Mouse (Mus musculus) left cerebral cortex, postnatal 36 days (tissue): Measurements from ENCODE around the gene Cntnap5a. TPM values are rescaled to one million over a fixed set of nuclear protein-coding genes. Genes with fewer than 3 reads are reported as not detected.
"Not testable (repeated sequence)": the region's sequence is repeated elsewhere in the genome, so short reads cannot be mapped to it uniquely, and the experiment has no call there.

Experiments used
- DNase-seq, 2 experiments: peaks; one replicate each; pipeline ENCODE4 v3.0.0; 2021 to 2022; ENCODE audit warnings: low spot score in 2 of 2, mixed read lengths in 1 of 2
- intact Hi-C: fragments of 180-260 bp; cut with DNase I; formaldehyde crosslinking; loops from one replicate; pipeline ENCODE4 v1.15.1; 2025
- total RNA-seq, 2 experiments: library from RNA; stranded (reverse); gene quantifications; 2 replicates each; pipeline ENCODE4 v1.2.3; 2021

Gene Cntnap5a
- total RNA-seq, 2 experiments from 2014 or later: 25.8 to 35.4 TPM

DNA sequence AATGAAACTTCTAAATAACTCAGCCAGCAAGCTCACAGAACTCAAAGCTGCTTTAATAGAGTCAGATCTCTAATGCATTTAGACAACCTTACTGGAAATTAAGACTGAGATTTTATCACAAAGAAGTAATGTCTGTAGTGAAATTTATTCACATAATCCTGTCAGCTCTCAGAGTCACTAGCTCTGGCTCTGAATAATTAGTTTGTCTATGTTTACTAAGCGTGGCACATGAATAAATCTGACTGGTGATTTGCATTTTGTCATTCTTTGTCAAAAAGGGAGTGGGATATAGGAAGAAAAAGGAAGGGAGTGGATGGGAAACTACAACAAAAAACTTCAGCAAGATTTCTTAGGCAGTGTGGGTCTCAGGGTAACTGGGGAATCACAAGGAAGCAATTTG, 351.3 kb downstream of the Cntnap5a start:
- no peak for DNase-seq
- intact Hi-C loops: no loop called here

DNA sequence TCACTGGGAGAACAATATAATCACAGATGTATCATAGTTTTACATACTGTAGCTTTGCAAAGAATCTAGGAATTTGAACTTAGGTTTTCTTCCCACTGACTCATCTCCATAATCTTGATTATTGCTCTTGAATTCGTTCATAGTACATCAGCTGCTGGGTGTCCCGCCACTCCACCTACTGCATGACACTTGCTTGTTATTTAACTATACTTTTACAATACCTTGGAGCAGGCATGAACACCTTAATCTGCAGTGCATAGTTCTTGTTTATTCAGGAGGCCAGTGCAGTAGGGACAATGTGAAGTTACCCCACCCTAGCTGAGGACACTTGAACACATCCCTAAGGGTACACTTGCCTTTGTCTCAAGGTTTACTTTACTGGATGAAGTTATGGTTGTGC, 352.3 kb downstream of the Cntnap5a start:
- intact Hi-C loops: no loop called here
- DNase-seq: no peak

DNA sequence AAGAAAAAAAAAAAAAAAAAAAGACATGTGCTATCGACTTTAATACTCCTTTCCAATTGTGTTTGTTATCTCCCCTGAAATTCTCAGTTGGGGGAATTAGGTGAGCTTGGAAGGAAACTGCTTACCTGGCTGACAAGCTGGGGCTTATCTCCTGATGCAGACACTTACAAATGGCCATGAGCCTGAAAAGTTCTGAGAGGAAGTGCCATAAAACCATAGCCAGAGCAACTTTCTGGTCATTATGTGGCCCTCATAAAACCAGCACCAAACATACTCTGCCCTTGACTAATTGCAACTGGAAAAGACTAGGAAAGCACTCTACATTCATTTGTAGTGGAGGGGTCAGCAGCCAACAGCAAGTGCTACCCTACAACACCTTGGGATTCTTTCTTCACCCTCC, 359.5 kb downstream of the Cntnap5a start:
- DNase-seq: no peak
- intact Hi-C loops: no loop called here

DNA sequence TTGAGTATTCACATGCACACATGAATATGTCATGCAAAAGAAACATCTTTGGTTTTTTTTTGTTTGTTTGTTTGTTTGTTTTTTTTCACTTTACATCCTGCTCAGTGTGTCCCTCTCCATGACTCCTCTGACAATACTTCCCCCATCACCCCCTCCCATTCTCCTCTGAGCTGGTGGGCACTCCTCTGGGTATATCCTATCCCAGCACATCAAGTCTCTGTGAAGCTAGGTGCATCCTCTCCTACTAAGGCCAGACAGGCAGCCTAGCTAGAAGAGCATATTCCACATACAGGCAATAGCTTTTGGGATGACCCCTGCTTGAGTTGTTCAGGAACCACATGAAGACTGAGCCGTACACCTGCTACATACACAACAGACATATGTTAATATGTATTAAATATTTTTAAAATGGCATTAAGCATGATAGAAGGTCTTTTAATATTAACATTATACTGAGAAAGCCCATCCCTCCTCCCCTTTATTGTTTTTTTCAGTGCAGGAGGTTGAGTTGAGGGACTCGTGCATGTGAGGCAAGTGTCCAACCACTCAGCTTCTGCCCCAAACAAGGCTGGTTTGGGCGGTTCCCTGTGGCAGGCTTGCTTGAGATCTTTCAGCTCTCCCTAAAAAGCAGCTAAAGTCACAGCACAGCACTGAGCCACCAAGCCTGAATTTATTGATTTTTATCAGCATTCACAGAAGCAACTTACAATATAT, 422.6 kb downstream of the Cntnap5a start:
- intact Hi-C loops: no loop called here
- DNase-seq: no peak

DNA sequence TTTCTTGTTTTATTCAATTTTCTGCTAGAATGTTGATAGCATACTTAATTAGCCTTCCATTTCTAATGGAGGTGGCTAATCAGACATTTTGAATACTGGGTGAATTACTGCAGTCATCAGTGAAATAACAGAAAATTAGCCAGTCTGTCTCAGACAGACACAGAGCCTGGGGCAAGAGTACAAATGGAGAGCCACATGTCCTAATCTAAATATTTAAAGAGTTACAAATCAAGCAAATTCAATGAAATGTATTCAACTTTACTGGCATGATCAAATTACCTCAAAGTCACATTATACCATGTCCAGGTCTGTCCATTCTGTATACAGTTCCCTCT, 423.1 kb downstream of the Cntnap5a start:
- no peak for DNase-seq
- intact Hi-C loops: no loop called here

DNA sequence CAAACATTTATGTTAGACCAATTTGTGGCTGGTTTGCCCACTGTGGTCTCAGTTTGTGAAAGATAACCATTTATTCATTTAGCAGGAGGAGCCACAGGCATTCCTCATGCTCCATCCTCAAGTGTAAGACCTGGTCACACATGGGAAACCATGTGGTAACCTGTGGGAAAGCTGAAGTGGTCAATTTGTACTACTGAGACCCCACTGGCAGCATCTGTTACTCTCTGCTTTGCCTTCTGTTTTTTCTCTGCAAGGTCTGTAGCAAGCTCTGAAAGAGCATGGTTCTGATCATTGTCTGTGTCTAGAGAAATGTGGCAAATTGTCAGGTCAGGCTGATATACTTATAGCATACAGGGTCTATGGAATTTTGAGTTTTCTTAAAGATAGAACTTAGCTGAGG, 423.8 kb downstream of the Cntnap5a start:
- DNase-seq: no peak

DNA sequence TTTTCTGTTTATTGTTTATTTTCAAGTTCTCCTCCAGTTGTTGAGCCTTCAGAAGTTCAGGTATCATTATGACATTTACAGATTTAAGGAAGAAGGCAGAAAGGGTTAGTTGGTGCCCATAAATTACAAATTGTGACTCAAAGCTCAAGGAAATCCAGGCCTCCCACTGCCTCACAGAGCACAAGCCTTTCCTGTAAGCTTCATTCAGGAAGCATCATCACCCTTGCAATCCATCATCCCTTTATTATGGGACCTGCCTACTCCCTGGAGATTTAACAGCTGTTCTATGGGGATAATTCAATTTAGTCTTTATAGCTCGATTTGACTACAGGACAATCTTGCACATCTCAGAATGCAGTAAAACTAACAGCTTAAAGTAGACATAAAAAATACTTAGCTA, 441.2 kb downstream of the Cntnap5a start:
- intact Hi-C loops: no loop called here

More for the DNA sequence above, 423.8 kb downstream of the Cntnap5a start:
- intact Hi-C loops: no loop called here

DNA sequence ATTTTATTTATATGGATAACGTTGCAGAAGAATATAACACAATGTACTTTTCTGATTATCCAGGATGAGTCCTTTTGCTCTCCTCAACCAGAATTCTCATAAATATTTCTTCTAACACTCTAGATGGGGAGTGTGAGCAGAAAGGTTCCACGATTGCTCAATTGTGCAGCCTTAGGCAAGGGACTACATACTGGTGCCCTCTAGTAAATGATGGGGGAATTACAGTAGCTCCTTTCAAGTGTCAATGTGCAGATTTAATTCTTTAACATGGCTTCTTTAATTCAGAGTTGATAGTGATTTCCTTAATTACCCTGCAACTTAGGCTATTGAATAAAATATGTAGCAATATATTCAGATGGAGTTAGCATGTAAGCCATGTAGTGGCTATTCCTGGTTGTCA, 442.5 kb downstream of the Cntnap5a start:
- no peak for DNase-seq
- intact Hi-C loops: no loop called here

More for the DNA sequence above, 441.2 kb downstream of the Cntnap5a start:
- no peak for DNase-seq

DNA sequence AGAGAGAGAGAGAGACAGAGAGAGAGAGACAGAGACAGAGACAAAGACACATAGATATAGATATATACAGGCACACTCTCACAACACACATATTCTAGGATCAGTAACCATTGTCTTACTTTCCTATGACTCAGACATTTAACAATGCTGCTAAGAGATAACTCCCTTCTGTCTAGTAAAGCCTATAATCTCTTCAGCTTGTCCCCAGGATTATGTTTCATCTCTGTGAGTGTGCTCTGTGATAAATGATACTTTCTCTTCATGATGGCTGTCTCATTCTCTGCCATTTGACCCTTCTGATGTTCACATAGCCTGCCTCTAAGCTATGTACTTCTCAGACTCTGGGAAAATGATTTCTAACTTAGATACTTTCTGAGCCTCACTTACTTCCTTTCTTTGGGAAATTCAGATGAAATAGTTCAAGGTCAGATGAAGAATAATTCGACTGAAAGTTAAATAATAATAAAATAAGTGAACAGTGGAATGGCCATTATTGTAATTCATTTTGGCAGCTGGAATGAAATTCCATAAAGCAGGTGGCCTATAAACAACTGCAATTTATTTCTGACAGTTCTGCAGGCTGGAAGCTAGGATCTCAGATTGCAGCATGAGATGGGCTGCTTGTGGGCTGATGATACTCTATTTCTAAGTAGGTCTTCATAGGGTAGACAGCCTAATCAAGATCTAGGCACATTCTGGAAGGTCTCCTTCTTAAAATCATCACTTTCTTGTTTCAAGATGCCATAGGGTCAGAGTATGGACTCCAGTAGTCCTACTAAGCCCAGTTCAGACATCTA, 444.1 kb downstream of the Cntnap5a start:
- intact Hi-C loops: no loop called here
- DNase-seq: no peak

DNA sequence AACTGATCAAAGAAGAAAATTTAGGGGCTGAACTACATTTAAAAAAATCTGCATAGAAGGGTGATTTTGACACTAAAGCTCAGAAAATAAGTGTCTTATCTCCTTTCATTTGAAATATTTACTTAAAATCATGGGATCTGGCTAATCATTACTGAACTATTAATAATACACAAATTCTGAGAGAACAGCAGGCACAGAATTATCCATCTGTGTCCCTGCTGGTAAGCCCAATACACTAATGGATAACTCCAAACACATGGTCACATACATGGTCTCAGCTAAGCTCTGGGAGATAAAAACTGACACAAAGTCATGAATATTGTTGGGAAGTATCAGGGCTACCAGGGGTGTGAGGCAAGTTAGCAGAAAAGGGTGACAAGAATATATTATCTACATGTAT, 447.9 kb downstream of the Cntnap5a start:
- intact Hi-C loops: no loop called here

DNA sequence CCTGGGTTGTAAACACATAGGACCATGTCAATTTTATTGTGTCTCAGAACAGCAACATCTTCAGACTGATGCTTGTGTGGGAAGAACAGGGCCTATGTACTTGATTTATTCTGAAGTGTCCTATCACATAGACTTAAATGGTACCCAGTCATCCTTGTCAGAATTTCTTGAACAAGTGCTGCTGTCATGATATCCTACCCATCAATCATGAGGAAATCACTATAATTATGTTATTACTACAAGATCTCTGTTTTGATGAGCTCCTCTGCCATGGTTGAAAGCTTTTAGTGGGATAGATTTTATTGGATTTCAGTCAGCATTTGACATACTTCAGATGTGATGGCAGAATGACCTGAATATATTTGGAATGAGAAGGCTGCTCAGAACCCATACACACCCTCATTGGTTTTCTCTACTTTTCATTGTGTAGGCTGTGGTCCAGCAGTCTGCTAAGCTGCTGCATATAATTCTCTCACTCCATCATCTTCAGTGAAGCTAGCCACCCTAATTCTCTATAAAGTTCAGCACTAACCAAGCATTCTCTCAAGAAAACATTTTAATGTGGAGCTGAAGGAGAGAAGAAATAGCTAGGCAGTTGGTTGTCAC, 465.3 kb downstream of the Cntnap5a start:
- intact Hi-C loops: no loop called here

More for the DNA sequence above, 447.9 kb downstream of the Cntnap5a start:
- no peak for DNase-seq

DNA sequence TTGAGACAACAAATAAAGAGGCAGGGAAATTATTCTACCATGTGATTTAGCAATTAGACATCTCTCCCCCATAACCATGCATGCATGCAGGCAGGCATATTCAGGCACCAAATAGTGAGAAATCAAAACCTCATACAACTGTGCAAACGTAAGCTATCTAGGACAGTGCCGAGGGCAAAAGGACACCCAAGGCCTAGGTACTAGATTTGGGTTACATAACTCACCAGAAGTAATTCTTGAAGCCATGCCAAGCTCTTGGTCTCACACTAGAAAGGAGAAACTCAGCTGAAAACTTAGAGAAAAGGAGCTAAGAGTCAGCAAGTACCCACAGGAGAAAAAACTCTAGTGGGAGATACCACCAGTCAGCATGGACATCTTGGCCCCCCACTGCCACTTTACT, 499.9 kb downstream of the Cntnap5a start:
- no peak for DNase-seq
- intact Hi-C loops: no loop called here

More for the DNA sequence above, 465.3 kb downstream of the Cntnap5a start:
- DNase-seq: no peak

DNA sequence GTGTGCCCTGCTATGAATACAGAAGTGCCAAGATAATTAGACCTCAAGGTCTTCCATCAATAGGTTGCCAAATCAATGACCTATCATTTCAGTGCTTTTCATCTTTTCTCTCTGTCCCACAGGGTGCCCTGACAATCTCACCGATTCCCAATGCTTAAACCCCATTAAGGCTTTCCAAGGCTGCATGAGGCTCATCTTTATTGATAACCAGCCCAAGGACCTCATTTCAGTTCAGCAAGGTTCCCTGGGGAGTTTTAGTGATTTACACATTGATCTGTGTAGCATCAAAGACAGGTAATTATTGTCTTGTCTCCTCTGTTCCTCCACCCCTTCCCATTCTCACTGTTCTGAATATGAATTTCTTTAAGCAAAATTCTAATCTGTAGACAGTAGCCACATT, 503.6 kb downstream of the Cntnap5a start:
- DNase-seq, intact Hi-C loops: not testable (repeated sequence)

DNA sequence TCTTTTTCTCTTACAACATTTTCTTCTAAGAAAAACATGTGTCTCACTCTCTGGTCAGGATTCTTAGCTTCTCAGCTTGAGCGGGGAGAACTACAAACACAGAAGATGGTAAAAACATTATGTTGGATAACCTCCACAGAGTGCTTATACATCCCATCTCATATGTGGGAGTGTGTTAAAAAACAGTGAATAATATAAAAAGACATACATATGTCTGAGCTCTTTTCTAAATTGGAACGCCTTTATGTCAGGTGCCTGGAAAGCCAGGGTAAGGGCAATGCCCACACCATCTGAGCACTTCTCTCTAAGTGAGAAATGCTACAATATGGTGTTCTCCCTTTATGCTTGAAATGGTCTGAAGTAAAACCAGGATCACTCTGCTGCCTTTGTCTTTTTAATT, 507.7 kb downstream of the Cntnap5a start:
- DNase-seq: no peak
- intact Hi-C loops: loop anchor here (10.0 kb wide), 1 partner anchor 227 kb away; no protein-coding TSS in a partner anchor

DNA sequence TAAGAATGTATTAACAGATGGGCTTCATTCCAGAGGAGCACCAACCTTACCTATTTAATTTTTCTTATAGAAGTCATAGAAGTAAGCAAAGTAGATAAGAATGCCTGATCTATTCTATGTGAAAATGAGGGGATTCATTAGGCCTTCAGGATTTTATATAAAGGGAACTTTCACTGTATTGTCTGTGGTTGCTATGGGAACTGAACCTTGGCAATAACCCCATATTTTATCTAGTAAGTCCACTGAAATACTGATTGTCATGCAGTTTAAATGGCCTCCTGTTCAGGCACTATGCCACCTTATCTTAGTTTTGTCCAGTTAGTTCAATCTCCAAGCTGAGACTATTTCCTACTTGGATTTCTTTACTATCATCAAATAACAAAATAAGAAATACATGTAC, 532.3 kb downstream of the Cntnap5a start:
- intact Hi-C loops: no loop called here
- DNase-seq: no peak

DNA sequence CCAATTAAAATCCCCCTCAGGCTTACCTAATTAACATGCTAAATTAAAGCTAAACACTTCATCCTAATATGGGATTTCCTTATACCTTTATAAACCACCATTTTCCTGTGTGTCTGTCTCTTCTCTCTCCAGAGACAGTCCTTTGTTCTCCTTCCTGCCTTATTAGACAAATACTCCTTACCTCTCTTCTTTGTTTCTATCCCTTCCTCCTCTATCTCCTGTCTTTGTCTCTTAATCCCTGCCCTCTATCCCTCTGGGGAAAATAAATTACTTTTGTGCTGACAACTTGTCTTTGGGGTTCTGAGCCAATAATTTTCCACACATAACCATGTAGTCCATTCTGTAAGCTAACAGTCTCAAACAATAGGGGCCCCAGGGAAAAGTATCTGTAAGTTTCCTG, 556.0 kb downstream of the Cntnap5a start:
- intact Hi-C loops: no loop called here
- no peak for DNase-seq

DNA sequence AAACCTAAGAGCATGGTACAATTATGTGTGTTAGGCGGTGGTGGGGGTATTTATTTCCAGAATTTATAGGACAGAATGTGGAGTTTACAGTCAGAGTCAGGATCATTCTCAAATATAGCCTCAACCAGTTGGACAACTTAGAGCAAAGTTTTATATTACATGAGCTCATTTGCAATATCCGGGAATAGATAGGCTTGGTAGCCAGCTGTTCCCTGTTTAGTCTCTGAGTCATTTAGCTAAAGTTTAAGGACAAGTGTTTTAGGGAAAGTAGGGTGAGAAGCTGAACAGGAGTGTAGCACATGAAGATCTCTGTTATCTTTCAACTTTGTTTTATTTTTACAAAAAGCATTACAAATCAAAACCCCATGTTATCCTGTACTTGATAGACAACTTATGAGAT, 559.3 kb downstream of the Cntnap5a start:
- intact Hi-C loops: no loop called here
- DNase-seq: no peak

DNA sequence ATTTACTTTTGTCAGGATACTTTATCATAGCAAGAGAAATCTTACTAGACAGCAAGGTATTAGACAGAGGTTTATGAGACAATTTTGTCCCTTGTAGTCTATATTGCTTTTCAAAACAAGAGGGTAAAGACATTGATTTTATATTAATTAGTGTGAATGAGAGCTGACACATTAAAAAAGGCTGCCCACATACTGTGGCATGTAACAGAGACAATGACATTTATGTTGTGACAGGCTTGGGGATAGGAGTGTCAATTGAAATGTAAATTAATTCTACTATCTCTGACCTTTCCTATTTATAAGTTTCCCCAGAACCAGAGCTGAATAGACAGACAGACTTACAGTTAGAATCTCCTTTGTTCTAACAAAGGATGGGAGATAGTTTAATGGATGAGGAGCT, 596.6 kb downstream of the Cntnap5a start:
- no peak for DNase-seq
- intact Hi-C loops: no loop called here

DNA sequence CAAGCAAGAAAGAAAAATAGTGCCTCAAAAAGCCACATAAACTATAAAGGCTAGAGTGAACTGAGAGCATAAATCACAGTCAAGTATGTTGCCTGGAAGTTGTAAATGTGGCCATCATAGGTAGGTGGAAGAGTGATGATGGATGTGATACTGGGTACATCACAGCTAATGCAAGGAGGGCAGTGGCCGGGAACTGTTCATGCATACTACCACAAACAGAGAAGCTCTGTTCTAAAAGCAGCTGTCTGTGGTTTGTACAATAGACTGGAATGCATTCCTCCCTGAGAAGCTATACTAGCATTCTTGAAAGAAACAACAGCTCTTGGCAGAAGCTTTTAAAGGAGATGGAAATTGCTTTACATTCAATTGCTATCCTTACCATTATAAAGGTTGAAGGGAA, 599.4 kb downstream of the Cntnap5a start:
- intact Hi-C loops: no loop called here
- DNase-seq: no peak

DNA sequence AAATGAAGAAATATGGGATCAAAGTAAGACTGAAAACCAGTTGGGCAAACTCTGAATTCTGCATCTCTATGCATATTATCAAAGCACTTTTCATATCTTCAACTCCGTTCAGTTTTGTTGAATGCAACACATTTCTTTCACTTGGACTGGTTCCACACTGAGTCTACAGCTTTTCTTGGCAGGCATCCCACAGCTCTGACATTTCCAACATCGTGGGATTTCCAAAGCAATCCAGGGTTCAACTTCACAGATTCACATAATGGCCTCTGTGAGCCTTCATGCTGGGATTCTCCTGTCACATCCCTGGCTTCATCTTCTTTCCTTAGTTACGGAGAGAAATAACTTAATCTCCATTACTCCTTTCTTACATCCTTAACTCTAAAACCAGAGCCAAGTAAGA, 622.0 kb downstream of the Cntnap5a start:
- peak in 1 of 2 experiments; percentile 10 for DNase-seq
- intact Hi-C loops: no loop called here

DNA sequence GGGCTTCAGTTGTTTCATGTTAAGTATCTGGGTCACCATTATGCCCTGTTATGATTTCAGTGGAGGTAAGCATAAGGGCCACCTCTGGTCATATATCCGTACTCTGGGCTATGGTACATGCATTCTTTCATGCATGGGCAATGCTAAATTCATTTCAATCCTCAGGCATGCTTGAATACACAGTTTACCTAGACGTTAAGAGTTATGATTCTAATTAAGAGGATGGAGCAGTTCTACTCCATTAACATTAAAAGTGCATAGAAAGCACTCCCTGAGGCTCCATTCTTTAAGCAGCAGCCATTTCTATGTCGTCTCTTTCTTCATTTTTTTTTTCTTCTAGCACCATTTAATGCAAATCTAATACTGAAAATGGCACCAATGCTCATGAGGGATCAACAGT, 627.0 kb downstream of the Cntnap5a start:
- intact Hi-C loops: no loop called here
- no peak for DNase-seq
